Mouse (Mus musculus): Measurements from ENCODE around the gene Abo. TPM values are rescaled to one million over a fixed set of nuclear protein-coding genes. Genes with fewer than 3 reads are reported as not detected.

Abo gene
- polyA plus RNA-seq, 1 experiment: not detected

- TF ChIP-seq TAL1 (IDR thresholded peaks at IDR 0.05; ENCODE audit: low read length) (no peak), GATA1 (IDR thresholded peaks at IDR 0.05; ENCODE audit: low read length) (no peak)
- Histone ChIP-seq H3K4me3 (replicated peaks) (no peak overlapping the region), H3K9me3 (ENCODE audit: control insufficient read depth, low read length) (peaks cover 4% of the 10 kb centered on the region), H3K36me3 (ENCODE audit: control insufficient read depth) (no peaks in the 10 kb centered on the region), H3K4me1 (ENCODE audit: control insufficient read depth) (no peaks in the 10 kb centered on the region), H3K27me3 (ENCODE audit: control insufficient read depth) (no peaks in the 10 kb centered on the region)
These were observed 13.8 kb upstream of the Abo start for GRCm38 (mm10) chr2:26878571-26878970.

GRCm38 (mm10) chr2:26870666-26871065 lies 5.9 kb upstream of the Abo start:
- Histone ChIP-seq H3K9me3 (ENCODE audit: control insufficient read depth, low read length) (no peaks in the 10 kb centered on the region), H3K4me1 (ENCODE audit: control insufficient read depth) (no peaks in the 10 kb centered on the region), H3K27me3 (ENCODE audit: control insufficient read depth) (0 out of 2 replicates have a peak, but pooled peaks cover 4% of the 10 kb centered on the region), H3K4me3 (replicated peaks) (no peak overlapping the region), H3K36me3 (ENCODE audit: control insufficient read depth) (no peaks in the 10 kb centered on the region)
- TF ChIP-seq GATA1 (IDR thresholded peaks at IDR 0.05; ENCODE audit: low read length) (no peak), TAL1 (IDR thresholded peaks at IDR 0.05; ENCODE audit: low read length) (no peak)

- no peak overlapping the region for H3K4me3 ChIP-seq (replicated peaks)
- TF ChIP-seq GATA1 (IDR thresholded peaks at IDR 0.05; ENCODE audit: low read length) (no peak), TAL1 (IDR thresholded peaks at IDR 0.05; ENCODE audit: low read length) (no peak)
- H3K9me3 ChIP-seq (ENCODE audit: control insufficient read depth, low read length): no peaks in the 10 kb centered on the region
- H3K4me1 ChIP-seq (ENCODE audit: control insufficient read depth): no peaks in the 10 kb centered on the region
- H3K27me3 ChIP-seq (ENCODE audit: control insufficient read depth): no peaks in the 10 kb centered on the region
- H3K36me3 ChIP-seq (ENCODE audit: control insufficient read depth): no peaks in the 10 kb centered on the region
These were observed 1.9 kb downstream of the Abo start for GRCm38 (mm10) chr2:26862856-26863255.

- Histone ChIP-seq H3K4me1 (ENCODE audit: control insufficient read depth) (no peaks in the 10 kb centered on the region), H3K27me3 (ENCODE audit: control insufficient read depth) (no peaks in the 10 kb centered on the region), H3K4me3 (replicated peaks) (no peak overlapping the region), H3K36me3 (ENCODE audit: control insufficient read depth) (no peaks in the 10 kb centered on the region), H3K9me3 (ENCODE audit: control insufficient read depth, low read length) (peaks cover 3% of the 10 kb centered on the region; the same call in 1 of the 2 replicates)
- TF ChIP-seq GATA1 (IDR thresholded peaks at IDR 0.05; ENCODE audit: low read length): no peak
- no peak for TF ChIP-seq TAL1 (IDR thresholded peaks at IDR 0.05; ENCODE audit: low read length)
These were observed 17.1 kb downstream of the Abo start for GRCm38 (mm10) chr2:26847706-26848105.

- Histone ChIP-seq H3K27me3 (ENCODE audit: control insufficient read depth) (no peaks in the 10 kb centered on the region), H3K4me1 (ENCODE audit: control insufficient read depth) (no peaks in the 10 kb centered on the region), H3K4me3 (replicated peaks) (no peak overlapping the region), H3K36me3 (ENCODE audit: control insufficient read depth) (no peaks in the 10 kb centered on the region), H3K9me3 (ENCODE audit: control insufficient read depth, low read length) (no peaks in the 10 kb centered on the region; the same call in 1 of the 2 replicates)
- TF ChIP-seq TAL1 (IDR thresholded peaks at IDR 0.05; ENCODE audit: low read length) (no peak), GATA1 (IDR thresholded peaks at IDR 0.05; ENCODE audit: low read length) (no peak)
These were observed 32.3 kb downstream of the Abo start for GRCm38 (mm10) chr2:26832478-26832877.

GRCm38 (mm10) chr2:26828047-26828446 lies 36.7 kb downstream of the Abo start:
- Histone ChIP-seq H3K36me3 (ENCODE audit: control insufficient read depth) (no peaks in the 10 kb centered on the region), H3K27me3 (ENCODE audit: control insufficient read depth) (no peaks in the 10 kb centered on the region), H3K9me3 (ENCODE audit: control insufficient read depth, low read length) (no peaks in the 10 kb centered on the region), H3K4me3 (replicated peaks) (no peak overlapping the region), H3K4me1 (ENCODE audit: control insufficient read depth) (no peaks in the 10 kb centered on the region)
- no peak for TF ChIP-seq TAL1 (IDR thresholded peaks at IDR 0.05; ENCODE audit: low read length)
- no peak for TF ChIP-seq GATA1 (IDR thresholded peaks at IDR 0.05; ENCODE audit: low read length)

GRCm38 (mm10) chr2:26827261-26827975 lies 37.4 kb downstream of the Abo start:
- Histone ChIP-seq H3K4me3 (replicated peaks) (no peak overlapping the region), H3K4me1 (ENCODE audit: control insufficient read depth) (no peaks in the 10 kb centered on the region), H3K9me3 (ENCODE audit: control insufficient read depth, low read length) (no peaks in the 10 kb centered on the region), H3K36me3 (ENCODE audit: control insufficient read depth) (no peaks in the 10 kb centered on the region), H3K27me3 (ENCODE audit: control insufficient read depth) (no peaks in the 10 kb centered on the region)
- TF ChIP-seq GATA1 (IDR thresholded peaks at IDR 0.05; ENCODE audit: low read length): no peak
- TF ChIP-seq TAL1 (IDR thresholded peaks at IDR 0.05; ENCODE audit: low read length): no peak

Other genes with a start within 250 kb of the Abo start
- not detected in 2 replicates for gene Fam69b, start 236.5 kb downstream of the Abo start, polyA plus RNA-seq (2012)
- not detected in 2 replicates for gene Lcn4, start 193.7 kb downstream of the Abo start, polyA plus RNA-seq (2012)
- gene Surf6, start 37.9 kb upstream of the Abo start, polyA plus RNA-seq (2012): 0.85 and 0.93 TPM in 2 replicates
- gene Med22, start 45.7 kb upstream of the Abo start, polyA plus RNA-seq (2012): 2.0 and 2.6 TPM in 2 replicates
- gene Rpl7a, start 45.8 kb upstream of the Abo start, polyA plus RNA-seq (2012): 616 and 622 TPM in 2 replicates
- gene Surf2, start 51.4 kb upstream of the Abo start, polyA plus RNA-seq (2012): 0.29 and 0.31 TPM in 2 replicates
- gene Surf1, start 51.6 kb upstream of the Abo start, polyA plus RNA-seq (2012): 1.7 and 2.3 TPM in 2 replicates
- 2.2 and 2.4 TPM in 2 replicates for gene Surf4, start 68.9 kb upstream of the Abo start, polyA plus RNA-seq (2012)
- gene Stkld1, start 69.1 kb upstream of the Abo start, polyA plus RNA-seq (2012): 0.02 TPM in 1 of 2 replicates, not detected in the other
- gene Rexo4, start 99.4 kb upstream of the Abo start, polyA plus RNA-seq (2012): 2.7 and 5.7 TPM in 2 replicates
- not detected in 2 replicates for gene Adamts13, start 108.4 kb upstream of the Abo start, polyA plus RNA-seq (2012)
- gene Cacfd1, start 144.9 kb upstream of the Abo start, polyA plus RNA-seq (2012): 0.16 and 0.25 TPM in 2 replicates
- 0.02 and 0.10 TPM in 2 replicates for gene Slc2a6, start 163.0 kb upstream of the Abo start, polyA plus RNA-seq (2012)
- gene Mymk, start 207.2 kb upstream of the Abo start, polyA plus RNA-seq (2012): not detected in 2 replicates
- gene Adamtsl2, start 214.4 kb upstream of the Abo start, polyA plus RNA-seq (2012): not detected in 2 replicates

Data from erythroblast, embryonic 14.5 days (primary cell).